Mouse (Mus musculus) forebrain, embryonic 14.5 days (tissue): ENCODE data around the gene Adora1. TPM values are rescaled to one million over a fixed set of nuclear protein-coding genes. Genes with fewer than 3 reads are reported as not detected.

Source experiments
- ATAC-seq: fragments of 200-750 bp; cut with Nextera tagmentation; 2 replicates; pipeline ENCODE4 v1.8.0; 2017; ENCODE audit warnings: mild to moderate bottlenecking, moderate library complexity
- DNase-seq: peaks from one replicate; pipeline ENCODE4 v3.0.0-alpha.2; 2015; ENCODE audit warnings: low spot score
- H3K27ac ChIP-seq: fragments of 300-500 bp; sonication (generic); 2 replicates; pipeline ENCODE4 v1.5.1; 2014; ENCODE audit warnings: low read depth, mild to moderate bottlenecking, control low read depth, low read length, moderate library complexity
- H3K27me3 ChIP-seq: fragments of 300-500 bp; sonication (generic); replicated peaks from 2 replicates; pipeline ENCODE4 v1.6.1; 2014; ENCODE audit warnings: low read length, control low read depth, mixed read lengths; ENCODE audit not compliant: control insufficient read depth, insufficient read depth
- H3K36me3 ChIP-seq: fragments of 300-500 bp; sonication (generic); 2 replicates; pipeline ENCODE4 v1.6.1; 2014; ENCODE audit warnings: low read length, control low read depth; ENCODE audit not compliant: control insufficient read depth, insufficient read depth
- H3K4me1 ChIP-seq: fragments of 300-500 bp; sonication (generic); 2 replicates; pipeline ENCODE4 v1.6.1; 2014; ENCODE audit warnings: antibody characterized with exemption, low read length, control low read depth; ENCODE audit not compliant: control insufficient read depth, insufficient read depth
- H3K4me2 ChIP-seq: fragments of 300-500 bp; sonication (generic); 2 replicates; pipeline ENCODE4 v1.6.1; 2014; ENCODE audit warnings: mild to moderate bottlenecking, control low read depth, low read length
- H3K4me3 ChIP-seq: fragments of 300-500 bp; sonication (generic); 2 replicates; pipeline ENCODE4 v1.5.1; 2014; ENCODE audit warnings: low read depth, low read length, control low read depth
- H3K9ac ChIP-seq: fragments of 300-500 bp; sonication (generic); 2 replicates; pipeline ENCODE4 v1.6.1; 2014; ENCODE audit warnings: mild to moderate bottlenecking, low read length, control low read depth, moderate library complexity
- H3K9me3 ChIP-seq: fragments of 300-500 bp; sonication (generic); replicated peaks from 2 replicates; pipeline ENCODE4 v1.6.1; 2016; ENCODE audit warnings: low read length, control low read depth, mixed read lengths; ENCODE audit not compliant: control insufficient read depth
- WGBS: fragments of 180-500 bp; shearing (Covaris S2); extraction: QIAGEN DNeasy Blood & Tissue Kit; methylation state at CpG from one replicate; pipeline ENCODE4 v1.1.7; 2014; 5-methylcytosine and 5-hydroxymethylcytosine counted together
- polyA plus RNA-seq: library from polyadenylated mRNA; unstranded; fragments of >200 nt; fragmentation: Nextera tagmentation; extraction: Ambion mirVana; gene quantifications from 2 replicates; pipeline ENCODE4 v1.2.1, GENCODE M21; 2014

Adora1 gene
- polyA plus RNA-seq, 1 experiment from 2014 or later = 5.4 TPM

- H3K9me3 ChIP-seq = no peaks in the 10 kb centered on the region
- ATAC-seq (peak; percentile 72), DNase-seq (peak; percentile 52)
- H3K36me3 ChIP-seq = no peaks in the 10 kb centered on the region
- no peaks in the 10 kb centered on the region for H3K27me3 ChIP-seq
- no peak overlapping the region for H3K4me3 ChIP-seq
- no peak overlapping the region for H3K27ac ChIP-seq
- no peak overlapping the region for H3K4me2 ChIP-seq
- no peak overlapping the region for H3K9ac ChIP-seq
- H3K4me1 ChIP-seq = peaks cover 10% of the 10 kb centered on the region
- WGBS = 21% methylated on average over 12 of the region's 12 CpGs
Measured at GRCm38 (mm10) chr1:134188989-134189729, 46.1 kb downstream of the Adora1 start.

GRCm38 (mm10) chr1:134188217-134188616 is 47.0 kb downstream of the Adora1 start:
- H3K27me3 ChIP-seq = no peaks in the 10 kb centered on the region
- H3K9ac ChIP-seq = no peak overlapping the region
- DNase-seq = no peak
- ATAC-seq = no peak
- no peak overlapping the region for H3K4me3 ChIP-seq
- H3K27ac ChIP-seq = no peak overlapping the region; the same call in 1 of the 2 replicates
- H3K36me3 ChIP-seq = no peaks in the 10 kb centered on the region
- 79% methylated on average over 5 of the region's 5 CpGs for WGBS
- H3K4me2 ChIP-seq = no peak overlapping the region
- H3K4me1 ChIP-seq = peaks cover 10% of the 10 kb centered on the region
- H3K9me3 ChIP-seq = no peaks in the 10 kb centered on the region

GRCm38 (mm10) chr1:134184089-134184488 is 51.1 kb downstream of the Adora1 start:
- Histone ChIP-seq H3K36me3 (no peaks in the 10 kb centered on the region), H3K4me3 (no peak overlapping the region), H3K4me2 (no peak overlapping the region), H3K9me3 (no peaks in the 10 kb centered on the region), H3K9ac (no peak overlapping the region), H3K27ac (no peak overlapping the region), H3K4me1 (peaks cover 8% of the 10 kb centered on the region), H3K27me3 (no peaks in the 10 kb centered on the region)
- DNase-seq (no peak), ATAC-seq (no peak)
- WGBS = 92% methylated on average over 4 of the region's 4 CpGs

- Histone ChIP-seq H3K27me3 (no peaks in the 10 kb centered on the region), H3K4me1 (no peaks in the 10 kb centered on the region), H3K27ac (no peak within 1 kb of the TSS), H3K9me3 (no peaks in the 10 kb centered on the region), H3K4me2 (no peak within 1 kb of the TSS), H3K9ac (0 out of 2 replicates have a peak within 1 kb of the TSS, but pooled peaks have one; percentile 13), H3K4me3 (no peak within 1 kb of the TSS), H3K36me3 (no peaks in the 10 kb centered on the region)
- DNase-seq = no peak
- 39% methylated on average over 4 of the region's 4 CpGs for WGBS
- no peak for ATAC-seq
Measured at GRCm38 (mm10) chr1:134182025-134182424, 53.2 kb downstream of the Adora1 start, which contains the start of gene Chil1. Gene Chil1, plus strand, starts transcription at chr1:134182176.

- H3K4me2 ChIP-seq = no peak overlapping the region
- no peak for ATAC-seq
- no peak for DNase-seq
- no peak overlapping the region for H3K4me3 ChIP-seq
- H3K27ac ChIP-seq = no peak overlapping the region
- H3K4me1 ChIP-seq = no peaks in the 10 kb centered on the region
- H3K9ac ChIP-seq = no peak overlapping the region
- H3K27me3 ChIP-seq = no peaks in the 10 kb centered on the region
- H3K9me3 ChIP-seq = no peaks in the 10 kb centered on the region
- H3K36me3 ChIP-seq = no peaks in the 10 kb centered on the region
- 90% methylated on average over 5 of the region's 5 CpGs for WGBS
Measured at GRCm38 (mm10) chr1:134177976-134178375, 57.3 kb downstream of the Adora1 start.

- Histone ChIP-seq H3K27me3 (no peaks in the 10 kb centered on the region), H3K4me2 (no peak overlapping the region), H3K36me3 (no peaks in the 10 kb centered on the region), H3K27ac (no peak overlapping the region), H3K4me1 (no peaks in the 10 kb centered on the region), H3K4me3 (no peak overlapping the region), H3K9ac (no peak overlapping the region), H3K9me3 (no peaks in the 10 kb centered on the region)
- 57% methylated on average over 7 of the region's 7 CpGs for WGBS
- no peak for DNase-seq
- no peak for ATAC-seq
Measured at GRCm38 (mm10) chr1:134173081-134173480, 62.1 kb downstream of the Adora1 start.

- DNase-seq = no peak
- Histone ChIP-seq H3K9me3 (no peaks in the 10 kb centered on the region), H3K4me1 (no peaks in the 10 kb centered on the region), H3K36me3 (no peaks in the 10 kb centered on the region), H3K4me3 (no peak overlapping the region), H3K4me2 (no peak overlapping the region), H3K27me3 (no peaks in the 10 kb centered on the region), H3K27ac (no peak overlapping the region), H3K9ac (no peak overlapping the region)
- WGBS = 89% methylated on average over 8 of the region's 8 CpGs
- ATAC-seq = no peak
Measured at GRCm38 (mm10) chr1:134168985-134169697, 66.1 kb downstream of the Adora1 start.

- 91% methylated on average over 3 of the region's 3 CpGs for WGBS
Measured at GRCm38 (mm10) chr1:134168567-134168966, 66.7 kb downstream of the Adora1 start.

More at GRCm38 (mm10) chr1:134168567-134168966, 66.7 kb downstream of the Adora1 start:
- no peak overlapping the region for H3K4me3 ChIP-seq
- H3K36me3 ChIP-seq = no peaks in the 10 kb centered on the region
- no peak for ATAC-seq
- H3K4me1 ChIP-seq = no peaks in the 10 kb centered on the region
- H3K27ac ChIP-seq = no peak overlapping the region
- no peak overlapping the region for H3K4me2 ChIP-seq
- no peak overlapping the region for H3K9ac ChIP-seq
- H3K9me3 ChIP-seq = no peaks in the 10 kb centered on the region
- no peak for DNase-seq
- H3K27me3 ChIP-seq = no peaks in the 10 kb centered on the region
